31 mouse cellular contexts compared by ENCODE assay signal in the genomic region with DNA sequence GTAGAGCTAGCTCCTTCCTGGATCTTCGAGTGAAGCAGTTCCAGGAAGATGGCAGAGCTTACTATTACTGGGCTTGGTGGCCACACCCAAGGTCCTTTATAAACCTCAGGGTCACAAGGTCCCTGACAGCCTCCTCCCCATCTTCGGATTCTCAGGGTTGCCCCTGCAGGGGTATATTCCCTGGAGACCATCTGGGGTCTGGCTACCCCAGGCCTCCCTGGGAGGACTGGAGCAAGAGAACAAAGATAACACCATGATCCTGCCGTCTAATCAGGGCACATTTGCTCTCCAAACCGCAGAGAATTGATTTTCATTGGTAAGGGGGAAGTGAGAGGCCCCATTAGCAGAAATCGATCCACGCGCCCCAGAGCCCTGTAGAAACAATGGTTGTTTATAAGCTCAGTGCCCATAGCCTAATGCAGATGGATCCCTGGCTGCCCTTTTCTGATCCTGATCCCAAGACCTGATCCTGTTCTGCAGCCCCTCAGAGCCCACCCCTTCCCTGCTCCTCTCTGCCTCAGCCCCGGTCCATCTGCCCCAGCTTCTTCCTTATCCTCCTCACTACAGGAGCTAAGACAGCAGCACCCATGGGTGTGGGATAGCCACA. TPM values are rescaled to one million over a fixed set of nuclear protein-coding genes. Genes with fewer than 3 reads are reported as not detected.
DNase-seq lines count a peak whose midpoint lies in the region; ATAC-seq and TF ChIP-seq lines count a peak whose summit lies in the region.
"Had no signal": no experiment of that assay in that cellular context is flagged by ENCODE, and none has a peak within 500 bp of the region (broad histone marks: within the 10 kb centered on the region; RNA-seq: fewer than 3 reads in every experiment).

No protein-coding gene starts in this region.

- H3K4me3 ChIP-seq in forebrain, embryonic 10.5 days = no peak overlapping the region
- H3K4me3 ChIP-seq in forebrain, embryonic 16.5 days (replicated peaks; ENCODE audit: low read length) = no peak overlapping the region
- no peak overlapping the region for H3K4me3 ChIP-seq in midbrain, embryonic 10.5 days
- H3K4me3 ChIP-seq in midbrain, postnatal 0 days (ENCODE audit: low read depth, low read length) = no peak overlapping the region
- H3K4me3 ChIP-seq in hindbrain, embryonic 14.5 days (replicated peaks; ENCODE audit: low read length) = no peak overlapping the region
- H3K4me3 ChIP-seq: embryonic facial prominence, embryonic 12.5 days; erythroblast, embryonic 14.5 days; limb, embryonic 10.5 days; liver, embryonic 15.5 days; lung, embryonic 15.5 days; myocyte had no signal

- 39% methylated on average over 8 of the region's 8 CpGs for WGBS in forebrain, embryonic 10.5 days
- 48% methylated on average over 8 of the region's 8 CpGs for WGBS in forebrain, embryonic 16.5 days
- WGBS in midbrain, embryonic 10.5 days = 56% methylated on average over 8 of the region's 8 CpGs
- WGBS in midbrain, postnatal 0 days = 41% methylated on average over 8 of the region's 8 CpGs
- 24% methylated on average over 8 of the region's 8 CpGs for WGBS in hindbrain, embryonic 14.5 days

- no peak overlapping the region for H3K4me2 ChIP-seq in forebrain, embryonic 16.5 days (ENCODE audit: low read length)
- no peak overlapping the region for H3K4me2 ChIP-seq in midbrain, postnatal 0 days (ENCODE audit: low read depth, low read length, poor library complexity, severe bottlenecking)
- H3K4me2 ChIP-seq in hindbrain, embryonic 14.5 days (replicated peaks) = no peak overlapping the region
- H3K4me2 ChIP-seq: embryonic facial prominence, embryonic 12.5 days; liver, embryonic 15.5 days; lung, embryonic 15.5 days had no signal

- H3K9ac ChIP-seq in forebrain, embryonic 16.5 days (replicated peaks; ENCODE audit: low read depth, low read length) = no peak overlapping the region
- H3K9ac ChIP-seq in midbrain, postnatal 0 days (replicated peaks; ENCODE audit: low read length, poor library complexity, severe bottlenecking) = no peak overlapping the region
- peak overlapping the region; percentile 31; the same call in 1 of the 2 replicates for H3K9ac ChIP-seq in hindbrain, embryonic 14.5 days
- H3K9ac ChIP-seq: embryonic facial prominence, embryonic 12.5 days; liver, embryonic 15.5 days; lung, embryonic 15.5 days had no signal

- ATAC-seq in forebrain, embryonic 16.5 days = no peak
- no peak for ATAC-seq in midbrain, postnatal 0 days (ENCODE audit: low FRiP score)
- ATAC-seq in hindbrain, embryonic 14.5 days (ENCODE audit: low FRiP score) = no peak
- ATAC-seq: forebrain, embryonic 14.5 days had no signal

- peaks cover 34% of the 10 kb centered on the region for H3K4me1 ChIP-seq in forebrain, embryonic 10.5 days
- H3K4me1 ChIP-seq in forebrain, embryonic 16.5 days (replicated peaks; ENCODE audit: control insufficient read depth, insufficient read depth, low read length) = no peaks in the 10 kb centered on the region
- H3K4me1 ChIP-seq in midbrain, embryonic 10.5 days = peaks cover 52% of the 10 kb centered on the region
- H3K4me1 ChIP-seq in midbrain, postnatal 0 days (ENCODE audit: insufficient read depth, low read length) = no peaks in the 10 kb centered on the region
- H3K4me1 ChIP-seq in hindbrain, embryonic 14.5 days (replicated peaks; ENCODE audit: control insufficient read depth, insufficient read depth, low read length) = peaks cover 13% of the 10 kb centered on the region
- H3K4me1 ChIP-seq: liver, embryonic 15.5 days; lung, embryonic 15.5 days had no signal

- no peaks in the 10 kb centered on the region for H3K36me3 ChIP-seq in forebrain, embryonic 10.5 days (replicated peaks)
- H3K36me3 ChIP-seq in forebrain, embryonic 16.5 days (ENCODE audit: control insufficient read depth, insufficient read depth) = no peaks in the 10 kb centered on the region
- H3K36me3 ChIP-seq in midbrain, embryonic 10.5 days = no peaks in the 10 kb centered on the region
- no peaks in the 10 kb centered on the region for H3K36me3 ChIP-seq in midbrain, postnatal 0 days (ENCODE audit: insufficient read depth, low read length)
- H3K36me3 ChIP-seq in hindbrain, embryonic 14.5 days (replicated peaks; ENCODE audit: control insufficient read depth, insufficient read depth) = no peaks in the 10 kb centered on the region
- H3K36me3 ChIP-seq: embryonic facial prominence, embryonic 12.5 days; limb, embryonic 10.5 days; liver, embryonic 15.5 days; lung, embryonic 15.5 days had no signal

- no peaks in the 10 kb centered on the region for H3K9me3 ChIP-seq in forebrain, embryonic 10.5 days
- H3K9me3 ChIP-seq in forebrain, embryonic 16.5 days (ENCODE audit: control insufficient read depth, low read length) = no peaks in the 10 kb centered on the region
- no peaks in the 10 kb centered on the region for H3K9me3 ChIP-seq in midbrain, embryonic 10.5 days (replicated peaks)
- H3K9me3 ChIP-seq in midbrain, postnatal 0 days (ENCODE audit: low read length) = no peaks in the 10 kb centered on the region
- no peaks in the 10 kb centered on the region for H3K9me3 ChIP-seq in hindbrain, embryonic 14.5 days (ENCODE audit: control insufficient read depth, low read length)
- H3K9me3 ChIP-seq: embryonic facial prominence, embryonic 12.5 days; limb, embryonic 10.5 days; liver, embryonic 15.5 days; lung, embryonic 15.5 days had no signal

- H3K27ac ChIP-seq in forebrain, embryonic 10.5 days = peak overlapping the region; percentile 68
- H3K27ac ChIP-seq in forebrain, embryonic 16.5 days (ENCODE audit: low read length) = no peak overlapping the region
- peak overlapping the region; percentile 78 for H3K27ac ChIP-seq in midbrain, embryonic 10.5 days (replicated peaks)
- no peak overlapping the region for H3K27ac ChIP-seq in midbrain, postnatal 0 days (ENCODE audit: low read depth, low read length)
- H3K27ac ChIP-seq in hindbrain, embryonic 14.5 days = no peak overlapping the region
- H3K27ac ChIP-seq: embryonic facial prominence, embryonic 12.5 days; kidney, postnatal 0 days; limb, embryonic 10.5 days; liver, embryonic 15.5 days; lung, embryonic 15.5 days had no signal

- no peak for DNase-seq in forebrain, embryonic 10.5 days (ENCODE audit: extremely low spot score, low spot score)
- peak; percentile 41 for DNase-seq in midbrain, embryonic 10.5 days (ENCODE audit: low spot score)
- DNase-seq in midbrain, postnatal 0 days (ENCODE audit: low spot score) = no peak
- peak; percentile 46 for DNase-seq in embryo, embryonic 10.5 days (ENCODE audit: low spot score)
- no peak for DNase-seq in hindbrain, embryonic 14.5 days (ENCODE audit: low spot score)
- no peak for DNase-seq in thymus, postnatal 0 days (ENCODE audit: low spot score)
- no peak for DNase-seq in Muller cell, postnatal 12 days (ENCODE audit: inconsistent ontology term)
- DNase-seq: adrenal gland, postnatal 14 days; cerebellum, adult 2 months; cerebellum, postnatal 25 days; gastrocnemius, postnatal 14 days; heart, adult 18-20 months; heart, postnatal 36 days; kidney, adult 2 months; liver; lung, postnatal 36 days; thymus, postnatal 36 days had no signal

- no peaks in the 10 kb centered on the region for H3K27me3 ChIP-seq in forebrain, embryonic 10.5 days (ENCODE audit: poor library complexity, severe bottlenecking)
- H3K27me3 ChIP-seq in forebrain, embryonic 16.5 days (replicated peaks; ENCODE audit: control insufficient read depth, insufficient read depth, low read length) = no peaks in the 10 kb centered on the region
- H3K27me3 ChIP-seq in midbrain, embryonic 10.5 days (ENCODE audit: low read depth, poor library complexity, severe bottlenecking) = 0 out of 2 replicates have a peak, but pooled peaks cover 5% of the 10 kb centered on the region
- no peaks in the 10 kb centered on the region for H3K27me3 ChIP-seq in midbrain, postnatal 0 days (ENCODE audit: insufficient read depth, low read length)
- no peaks in the 10 kb centered on the region for H3K27me3 ChIP-seq in hindbrain, embryonic 14.5 days (ENCODE audit: control insufficient read depth, insufficient read depth, low read length)
- H3K27me3 ChIP-seq: embryonic facial prominence, embryonic 12.5 days; liver, embryonic 15.5 days; lung, embryonic 15.5 days had no signal

- no peak for TF ChIP-seq CTCF in midbrain, postnatal 0 days (IDR thresholded peaks at IDR 0.05)

RNA-seq across cellular contexts. Expression of a gene that starts 48.8 kb away (rescaled TPM):
- 0.10 TPM in 1 of 2 replicates, not detected in the other for polyA plus RNA-seq in forebrain, embryonic 10.5 days (2016; fragmentation: Nextera tagmentation; extraction: Ambion mirVana)
- polyA plus RNA-seq in forebrain, embryonic 16.5 days (2015; fragmentation: Nextera tagmentation; extraction: Ambion mirVana) = 0.08 TPM in 1 of 2 replicates, not detected in the other
- not detected in 2 replicates for polyA plus RNA-seq in midbrain, embryonic 10.5 days (2016; fragmentation: Nextera tagmentation; extraction: Ambion mirVana)
- total RNA-seq in midbrain, postnatal 0 days (2014; rRNA removed) = 0.55 TPM in 1 of 2 replicates, not detected in the other
- not detected in 2 replicates for polyA plus RNA-seq in midbrain, postnatal 0 days (2015; fragmentation: Nextera tagmentation; extraction: Ambion mirVana)
- 0.13 and 0.17 TPM in 2 replicates for polyA plus RNA-seq in hindbrain, embryonic 14.5 days (2014; fragmentation: Nextera tagmentation; extraction: Ambion mirVana)
- 0.66 and 0.70 TPM in 2 replicates for polyA plus RNA-seq in thymus, postnatal 0 days (2015; fragmentation: Nextera tagmentation; extraction: Ambion mirVana)
- total RNA-seq: adrenal gland, postnatal 14 days; gastrocnemius, postnatal 14 days; heart, adult 18-20 months; heart, postnatal 36 days; layer of hippocampus, postnatal 14 days; left cerebral cortex, adult 8-10 months; megakaryocyte-erythroid progenitor cell, adult 5-6 weeks had no signal
- polyA plus RNA-seq: cerebellum, adult 2 months; erythroblast, embryonic 14.5 days; forebrain, embryonic 14.5 days; heart, embryonic 14.5 days; kidney, adult 2 months; spleen, adult 2 months had no signal

Comparison
In these comparisons a context has a peak if more than half of its experiments do, and no peak if none do; other contexts are left out.
1. DNase-seq: peak in midbrain, embryonic 10.5 days (single experiment) and embryo, embryonic 10.5 days (single experiment); none in forebrain, embryonic 10.5 days (single experiment), midbrain, postnatal 0 days (single experiment), hindbrain, embryonic 14.5 days (single experiment), thymus, postnatal 0 days (single experiment) and Muller cell, postnatal 12 days (single experiment).
2. H3K27ac ChIP-seq: peak in forebrain, embryonic 10.5 days (single experiment) and midbrain, embryonic 10.5 days (single experiment); none in forebrain, embryonic 16.5 days (single experiment), midbrain, postnatal 0 days (single experiment) and hindbrain, embryonic 14.5 days (single experiment).